Mouse (Mus musculus) inflammation-experienced regulatory T-cells, adult 6 months (primary cell): ENCODE measurements around the gene Tenm3. TPM values are rescaled to one million over a fixed set of nuclear protein-coding genes. Genes with fewer than 3 reads are reported as not detected.

Experiments
- ATAC-seq: one replicate; pipeline ENCODE4 v1.8.0; 2017
- polyA plus RNA-seq, 3 experiments: library from polyadenylated mRNA; unstranded; fragments of 100-300 nt; shearing (Covaris generic); gene quantifications; one replicate each; pipeline ENCODE4 v1.2.1; 2017

Tenm3 gene
- polyA plus RNA-seq, 3 experiments from 2014 or later: not detected

DNA sequence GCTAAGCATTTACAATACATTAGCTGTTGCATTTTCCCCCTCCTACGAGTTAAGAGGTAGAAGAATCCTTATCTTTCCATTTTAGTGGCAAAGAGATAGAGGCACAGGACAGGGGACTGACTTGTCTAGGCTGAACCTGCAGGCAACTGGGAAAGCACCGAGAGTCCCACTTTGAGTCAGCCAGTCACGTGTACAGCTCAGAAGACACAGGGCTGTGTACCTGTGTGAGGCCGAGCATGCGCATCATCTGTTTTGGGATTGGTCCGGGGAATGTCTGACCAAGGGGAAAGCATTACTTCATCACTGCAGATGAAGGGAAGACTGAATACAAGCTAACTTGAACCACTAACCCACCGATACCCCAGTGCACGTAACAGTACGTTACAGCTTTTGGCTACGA lies 526.3 kb downstream of the Tenm3 start:
- no peak for ATAC-seq

DNA sequence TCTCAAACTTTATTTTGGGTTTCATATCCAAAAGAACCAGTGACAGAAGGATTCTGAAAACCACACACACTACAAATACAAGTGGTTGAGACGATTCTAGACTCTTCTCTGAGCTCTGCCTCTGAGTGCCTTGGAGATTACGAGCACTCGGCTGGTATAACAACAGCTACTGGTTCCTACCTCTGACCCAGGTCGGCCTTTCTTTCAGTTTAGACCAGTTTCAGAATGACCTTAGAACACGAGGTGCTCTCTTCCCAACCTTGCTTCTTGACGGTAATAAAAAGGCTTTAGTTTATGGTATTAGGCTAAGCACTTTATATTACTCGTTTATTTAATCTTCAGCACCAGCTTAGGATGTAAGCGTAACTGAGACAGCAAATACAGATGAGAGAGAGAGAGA lies 528.1 kb downstream of the Tenm3 start:
- ATAC-seq: no peak

DNA sequence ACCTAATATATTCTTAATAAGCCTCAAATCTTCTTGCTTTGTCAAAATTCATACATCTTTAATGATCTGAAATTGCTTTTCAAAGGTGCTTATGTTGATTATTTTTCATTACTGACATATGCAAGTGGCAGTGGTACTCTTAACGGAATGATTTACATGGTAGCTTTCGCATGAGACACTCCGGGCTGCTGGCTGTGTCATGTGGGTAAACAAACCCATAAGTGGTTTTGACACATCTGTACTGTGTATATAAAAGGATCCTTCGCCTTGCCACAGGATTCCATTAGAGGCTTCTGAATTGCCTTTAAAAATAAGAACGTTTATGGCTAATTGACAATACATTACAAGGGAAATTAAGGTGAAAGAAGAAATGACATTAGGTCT lies 529.8 kb downstream of the Tenm3 start:
- ATAC-seq: no peak

DNA sequence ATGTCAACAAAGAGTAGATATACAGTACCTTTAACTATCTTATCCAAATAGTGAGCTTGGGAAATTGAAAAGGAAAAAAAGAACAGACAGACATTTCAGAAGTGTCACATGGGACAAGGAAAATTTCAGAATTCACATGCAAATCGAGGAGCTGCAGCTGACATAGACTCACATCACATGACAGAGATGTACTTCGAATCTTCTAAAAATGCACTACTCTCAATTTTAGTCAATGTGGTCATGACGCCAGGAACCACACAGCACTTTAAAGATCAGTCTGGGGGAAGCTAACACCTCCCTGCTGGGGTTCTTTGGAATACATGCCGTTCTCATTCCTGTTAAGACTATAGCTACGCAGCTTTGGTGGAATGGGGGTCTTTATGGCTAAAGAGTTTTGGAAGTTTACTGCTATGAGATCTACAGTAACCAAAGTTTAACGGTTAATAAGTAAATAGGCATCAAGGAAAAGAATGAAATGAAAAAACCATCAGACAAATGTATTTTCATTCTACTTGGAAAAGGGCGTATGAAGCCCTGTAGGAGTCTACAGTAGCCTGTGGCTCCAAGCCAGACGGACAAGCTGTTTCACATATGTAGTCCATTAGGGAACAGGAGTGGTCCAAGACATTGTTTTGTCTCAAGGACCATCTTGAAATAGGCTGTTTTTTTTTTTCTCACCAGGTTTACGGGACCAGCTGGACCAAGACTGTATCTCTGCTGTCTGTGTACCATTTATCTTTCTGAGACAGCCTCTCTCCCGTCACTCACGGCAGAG lies 530.4 kb downstream of the Tenm3 start:
- ATAC-seq: no peak

DNA sequence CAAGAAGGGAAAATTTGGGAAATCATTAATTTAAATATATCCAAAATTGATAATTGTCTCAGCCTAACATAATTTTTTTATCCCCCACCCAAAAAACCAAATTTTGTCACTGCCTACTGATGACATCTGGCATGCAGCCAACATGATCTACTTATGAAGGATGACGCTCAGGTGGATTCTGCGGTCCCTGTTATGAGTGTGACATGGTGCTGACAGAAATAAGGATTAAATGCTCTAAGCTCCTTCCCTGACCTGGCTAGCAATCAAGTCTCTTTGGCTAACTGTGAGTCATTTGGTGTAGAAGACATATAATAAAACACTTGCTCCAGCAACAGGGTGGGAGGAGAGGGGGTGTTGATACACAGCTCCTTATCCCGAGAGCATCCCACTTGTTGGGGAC lies 532.0 kb downstream of the Tenm3 start:
- ATAC-seq: no peak

DNA sequence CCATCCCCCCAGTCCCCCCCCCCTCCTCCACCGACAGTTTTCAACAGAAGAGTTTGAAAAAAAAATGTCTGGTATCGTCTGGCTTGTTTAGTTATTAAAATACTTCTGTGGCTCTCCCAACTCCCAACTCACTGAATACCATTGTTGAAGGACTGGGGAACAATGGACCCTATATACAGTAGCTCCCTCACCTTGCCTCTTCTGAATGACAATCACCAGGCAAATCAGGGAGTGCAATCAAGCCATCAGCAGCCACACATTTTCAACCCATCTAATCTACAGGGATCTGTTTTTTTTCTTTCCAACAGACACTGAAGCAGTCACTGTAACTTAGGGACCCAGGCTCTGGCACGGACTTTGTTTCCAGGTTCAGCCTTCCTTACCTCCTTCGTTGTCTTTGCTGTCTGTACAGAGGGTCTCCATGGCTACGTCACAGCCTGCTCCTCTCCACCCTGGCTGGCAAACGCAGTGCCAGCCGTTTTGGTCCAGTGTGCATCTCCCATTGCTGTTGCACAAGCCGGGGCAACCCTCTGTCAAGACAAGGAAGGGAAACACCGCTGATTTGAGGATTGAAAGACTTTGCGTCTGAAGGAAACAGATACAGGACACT lies 533.4 kb downstream of the Tenm3 start:
- ATAC-seq: no peak

DNA sequence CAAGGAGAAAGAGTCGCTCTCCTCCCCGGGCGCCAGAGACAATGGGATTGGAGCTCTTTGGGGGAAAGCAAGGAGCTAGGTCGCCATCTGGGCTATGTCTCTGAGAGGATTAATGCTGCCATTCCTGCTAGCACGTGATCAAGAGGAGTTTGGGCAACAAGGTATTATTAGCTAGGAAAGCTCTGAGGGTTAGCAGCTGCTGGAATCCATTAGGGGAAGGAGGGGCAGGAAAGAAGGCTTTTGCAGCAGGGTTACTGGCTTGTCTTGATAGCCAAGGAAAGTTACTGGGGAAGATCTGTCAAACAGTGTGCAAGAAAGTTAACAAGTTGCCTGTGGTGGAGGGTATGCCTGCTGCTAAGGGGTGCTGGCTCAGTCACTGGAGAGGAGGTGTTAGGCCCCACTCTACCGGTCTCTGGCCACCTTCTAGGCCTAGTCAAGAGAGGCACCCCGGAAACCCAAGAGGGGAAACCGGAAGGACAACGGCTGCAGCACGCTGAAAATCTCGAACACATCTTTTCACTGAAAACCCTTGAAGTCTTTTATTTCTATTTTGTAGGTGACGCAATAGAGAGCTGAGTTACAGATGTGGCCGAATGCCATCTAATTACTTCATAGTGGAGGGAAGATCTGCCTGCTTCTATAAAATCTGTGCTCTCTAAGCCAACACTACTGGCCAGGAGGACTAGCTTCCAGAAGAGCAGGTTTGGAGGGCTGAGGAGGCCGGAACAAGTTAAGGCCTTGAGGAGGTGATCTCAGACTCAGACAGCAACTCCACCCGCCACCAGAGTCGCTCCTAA lies 534.4 kb downstream of the Tenm3 start:
- ATAC-seq: no peak

DNA sequence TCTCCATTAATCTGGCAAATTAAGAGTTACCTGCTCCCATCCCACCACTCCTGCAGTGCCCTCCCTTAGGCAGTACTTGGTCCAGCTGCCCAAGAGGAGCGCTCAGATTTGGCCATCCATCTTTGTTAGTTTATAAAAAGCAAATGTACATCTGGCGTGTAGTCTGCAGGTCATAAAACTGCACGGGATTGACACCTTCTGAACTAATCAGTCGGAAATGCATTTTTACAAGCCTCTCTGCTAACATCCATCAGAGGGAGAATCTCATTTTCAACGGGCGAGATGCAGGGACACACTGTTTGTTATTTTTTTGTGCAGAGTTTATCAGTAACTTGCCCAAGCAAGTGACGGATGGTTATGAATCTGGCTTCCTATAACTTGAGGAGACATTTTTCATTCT lies 539.5 kb downstream of the Tenm3 start:
- ATAC-seq: no peak

DNA sequence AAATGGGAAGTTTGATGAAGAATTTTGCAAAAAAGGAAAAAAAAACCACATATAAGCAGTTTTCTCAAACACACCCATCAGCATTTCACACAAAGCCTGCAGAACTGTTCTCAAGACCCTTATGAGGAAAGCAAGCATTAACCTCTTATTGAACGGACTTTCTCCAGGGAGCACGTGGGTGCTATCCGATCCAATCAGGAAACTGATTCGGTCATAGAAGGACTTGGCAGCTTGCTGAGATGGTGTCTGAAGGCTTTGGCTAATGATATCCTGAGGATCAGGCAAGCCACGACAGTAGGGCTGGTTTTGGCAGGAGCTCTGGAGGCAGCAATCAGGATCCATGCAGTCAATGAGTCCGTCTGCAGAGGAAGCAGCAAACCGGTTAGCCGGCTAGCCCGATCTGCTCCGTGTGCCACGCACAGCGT lies 543.1 kb downstream of the Tenm3 start:
- ATAC-seq: no peak

DNA sequence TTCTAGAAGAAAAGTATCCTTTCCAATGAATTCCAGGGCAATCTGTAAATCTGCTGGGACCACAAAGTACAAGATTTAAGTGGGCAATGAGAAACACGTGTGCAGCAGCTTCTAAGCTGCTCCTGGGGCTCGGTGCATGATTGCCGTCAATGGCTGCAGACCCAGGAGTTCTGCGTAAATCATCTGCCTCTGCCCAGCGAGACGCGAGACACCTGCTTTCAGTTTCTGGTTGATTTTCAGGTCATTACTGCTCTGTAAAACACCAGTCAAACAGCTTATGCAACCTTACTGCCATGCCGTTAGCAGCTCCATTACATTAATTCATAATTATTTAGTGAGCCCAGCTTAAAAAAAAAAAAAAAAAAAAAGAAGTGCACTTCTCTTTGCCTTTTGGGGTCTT lies 543.7 kb downstream of the Tenm3 start:
- ATAC-seq: no peak

DNA sequence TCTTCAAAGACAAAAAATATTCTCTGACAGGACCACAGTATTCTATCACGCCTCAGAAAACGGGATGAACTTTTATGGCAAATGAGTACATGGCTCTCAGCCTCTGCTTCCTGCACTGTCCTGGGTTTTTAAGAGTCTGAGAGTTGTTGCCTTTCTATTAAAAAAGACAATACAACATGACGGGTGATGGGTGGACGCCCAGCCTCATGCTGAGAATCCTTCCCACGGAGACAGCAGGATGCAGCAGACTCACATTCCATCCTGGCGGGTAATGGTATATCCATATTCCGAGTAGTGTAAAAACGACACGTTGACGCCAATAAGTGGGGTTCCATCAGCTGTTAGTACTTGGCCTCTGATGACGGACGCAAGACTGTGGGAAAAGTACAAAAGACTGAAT lies 544.4 kb downstream of the Tenm3 start:
- ATAC-seq: no peak

DNA sequence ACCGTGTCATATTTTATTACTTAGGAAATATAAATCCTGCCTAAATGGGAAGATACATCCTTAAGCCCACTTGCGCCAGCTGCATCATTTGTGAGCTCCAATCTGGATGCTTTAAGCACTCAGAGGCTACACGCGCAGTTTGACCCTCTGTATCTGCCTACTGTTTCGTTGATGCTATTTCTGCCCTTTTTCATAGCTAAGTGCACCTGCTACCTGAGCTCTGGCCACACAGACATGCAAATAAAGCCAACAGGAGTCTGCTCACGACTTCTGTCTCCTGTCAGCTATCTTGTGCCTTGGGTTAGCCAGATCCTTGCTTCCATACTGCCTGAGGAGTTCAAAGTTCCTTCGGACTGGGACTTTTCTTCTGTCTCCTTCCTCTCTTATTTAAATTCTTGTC lies 547.4 kb downstream of the Tenm3 start:
- no peak for ATAC-seq

DNA sequence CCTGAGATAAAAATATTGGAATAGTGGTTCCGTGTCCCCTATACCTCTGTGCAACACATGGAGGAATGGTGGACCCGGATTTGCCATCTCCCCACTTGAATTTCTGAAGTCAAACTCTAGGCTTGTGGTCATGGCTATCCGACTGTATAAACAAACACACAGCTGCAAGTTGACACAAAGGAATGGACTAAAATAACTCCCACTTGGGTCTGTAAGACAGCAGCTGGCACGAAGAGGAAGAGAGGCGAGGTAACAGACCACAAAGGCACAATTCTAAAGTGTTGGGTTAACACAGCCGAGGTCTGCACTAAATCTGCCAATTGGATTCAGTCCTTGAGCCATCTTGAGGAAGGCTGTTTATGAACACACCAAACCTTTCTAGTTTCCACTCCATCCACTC lies 548.2 kb downstream of the Tenm3 start:
- ATAC-seq: no peak

DNA sequence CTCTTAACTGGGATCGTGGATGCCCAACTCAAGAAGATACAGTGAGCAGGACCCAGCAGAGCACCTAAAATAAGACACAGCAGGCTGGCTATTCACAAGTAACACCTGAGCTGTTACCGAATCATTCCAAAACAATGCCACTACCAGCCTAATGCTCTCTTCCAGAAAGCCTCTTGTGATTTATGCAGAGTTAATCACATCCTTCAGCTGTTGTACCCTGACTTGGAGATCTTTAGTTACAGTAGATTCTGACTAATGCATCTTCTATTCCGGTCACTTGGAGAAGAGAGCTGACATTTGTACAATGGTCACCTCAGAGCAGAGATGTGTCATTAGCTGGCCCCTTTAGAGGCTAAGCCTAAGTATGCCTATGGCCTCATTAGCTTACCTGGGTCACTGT lies 550.0 kb downstream of the Tenm3 start:
- no peak for ATAC-seq

DNA sequence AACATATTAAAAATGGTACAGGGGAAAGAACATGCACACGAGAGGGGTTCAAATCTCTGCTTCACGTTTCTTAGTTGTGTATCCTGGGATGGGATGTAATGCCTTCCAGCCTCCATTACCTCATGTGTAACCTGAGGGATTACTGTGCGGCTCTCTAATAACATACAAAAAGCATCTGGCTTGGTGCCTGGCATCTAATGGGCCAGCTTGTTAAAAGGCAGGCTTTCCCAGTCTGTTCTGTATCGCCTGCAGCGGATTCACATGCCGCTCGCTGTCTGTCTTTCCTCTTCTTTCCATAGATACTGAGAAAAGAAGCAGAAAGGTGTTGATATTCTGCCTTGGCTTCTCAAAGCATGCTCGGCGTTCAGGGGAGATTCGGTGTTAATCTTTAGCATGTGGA lies 558.3 kb downstream of the Tenm3 start:
- no peak for ATAC-seq

DNA sequence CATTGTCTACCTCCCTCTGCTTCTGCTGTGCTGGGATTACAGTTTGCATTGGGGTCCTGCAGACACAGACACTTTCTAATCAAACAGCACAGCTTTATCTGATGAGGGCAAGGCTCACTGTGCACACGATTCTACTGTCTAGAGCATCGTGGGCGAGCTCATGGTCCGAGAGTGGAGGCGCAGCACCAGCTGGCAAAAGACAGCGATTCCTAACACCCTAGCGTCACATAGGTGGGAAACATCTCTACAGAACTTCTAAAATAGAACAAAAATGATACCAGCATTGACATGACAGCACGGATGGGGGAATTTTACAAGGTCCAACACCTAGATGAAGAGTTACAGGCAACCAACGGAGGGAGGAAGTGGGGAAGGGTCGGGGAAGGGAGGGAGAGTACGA lies 561.9 kb downstream of the Tenm3 start:
- no peak for ATAC-seq

DNA sequence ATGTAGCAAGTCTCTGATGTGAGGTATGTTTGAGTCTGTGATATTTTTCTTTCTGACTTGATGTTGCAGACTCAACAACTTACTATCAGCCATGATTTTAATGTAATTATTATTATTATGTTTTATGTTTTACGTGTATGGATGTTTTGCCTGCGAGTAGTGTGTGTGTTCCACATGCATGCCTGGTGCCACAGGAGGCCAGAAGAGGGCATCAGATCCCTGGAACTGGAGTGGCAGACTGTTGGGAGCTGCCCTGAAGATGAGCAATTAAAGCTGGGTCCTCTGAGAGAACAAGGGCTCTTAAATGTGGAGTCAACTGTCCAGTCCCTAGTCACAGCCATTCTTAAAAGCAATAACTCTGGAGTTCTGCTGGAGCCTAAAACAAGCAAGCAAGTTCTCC lies 564.4 kb downstream of the Tenm3 start:
- no peak for ATAC-seq

DNA sequence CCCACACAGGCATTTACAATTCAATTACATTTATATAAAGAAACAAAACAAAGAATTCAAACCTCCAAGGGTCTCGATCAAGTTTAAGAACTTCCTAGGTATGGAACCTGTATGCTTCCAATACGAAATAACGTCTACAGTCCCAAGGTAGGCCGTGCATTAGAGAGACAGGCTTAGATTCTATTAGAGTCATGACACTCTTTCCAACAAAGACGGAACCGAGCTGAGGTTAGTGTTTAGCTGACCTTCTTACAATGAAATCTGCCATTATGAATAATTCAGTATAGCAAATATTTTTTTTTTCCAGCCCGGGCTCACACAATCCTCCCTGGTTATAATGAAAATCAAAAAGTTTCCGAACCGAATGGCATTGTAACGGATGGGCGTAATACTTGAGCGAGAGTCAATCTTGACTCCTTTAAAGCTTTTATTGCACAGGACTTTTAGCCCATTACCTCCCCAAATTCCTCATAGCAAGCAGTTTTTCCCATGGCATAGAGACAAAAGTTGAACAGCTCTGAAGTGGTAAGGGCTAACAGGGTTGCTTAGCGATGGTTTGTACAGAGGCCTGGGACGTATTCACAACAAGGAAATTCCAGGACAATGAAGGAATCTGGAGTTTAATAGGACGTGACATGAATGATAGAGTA lies 565.6 kb downstream of the Tenm3 start:
- no peak for ATAC-seq

DNA sequence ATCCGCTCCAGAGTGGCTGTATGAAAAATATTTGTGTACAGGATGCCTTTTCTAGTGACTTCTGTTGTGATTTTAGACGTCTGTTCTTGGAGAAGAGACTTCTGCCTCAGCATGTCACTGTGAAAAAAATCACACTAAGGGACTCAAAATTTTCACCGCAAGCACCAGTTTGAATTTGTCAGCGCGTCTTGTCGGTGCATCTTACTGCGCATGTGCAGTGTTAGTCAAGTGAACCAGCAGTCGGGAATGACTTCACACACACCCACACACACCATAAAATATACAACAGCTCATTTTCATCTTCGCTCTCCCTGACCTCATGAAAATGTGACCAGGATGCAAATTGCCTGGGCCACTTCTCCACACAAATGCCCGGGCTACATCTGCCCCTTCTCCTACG lies 568.7 kb downstream of the Tenm3 start:
- ATAC-seq: no peak

DNA sequence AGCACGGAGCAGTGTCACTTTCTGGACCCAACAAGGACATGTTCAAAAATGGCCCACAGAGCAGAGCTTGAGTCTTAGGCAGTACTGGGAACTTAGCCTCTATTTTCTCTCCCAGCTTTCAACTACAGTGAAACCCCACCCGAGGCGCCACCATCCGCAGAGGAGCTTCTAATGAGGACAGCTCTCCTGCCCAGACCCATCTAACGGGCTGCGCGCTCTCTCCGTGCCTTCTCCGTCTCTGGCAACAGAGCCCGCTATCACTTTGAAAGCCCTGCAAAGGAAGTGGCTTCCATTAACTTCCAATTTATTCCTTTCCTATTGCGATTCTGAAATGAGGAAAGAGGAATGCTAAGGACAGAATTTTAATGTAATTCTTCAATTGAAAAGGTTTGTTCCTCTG lies 569.2 kb downstream of the Tenm3 start:
- no peak for ATAC-seq

DNA sequence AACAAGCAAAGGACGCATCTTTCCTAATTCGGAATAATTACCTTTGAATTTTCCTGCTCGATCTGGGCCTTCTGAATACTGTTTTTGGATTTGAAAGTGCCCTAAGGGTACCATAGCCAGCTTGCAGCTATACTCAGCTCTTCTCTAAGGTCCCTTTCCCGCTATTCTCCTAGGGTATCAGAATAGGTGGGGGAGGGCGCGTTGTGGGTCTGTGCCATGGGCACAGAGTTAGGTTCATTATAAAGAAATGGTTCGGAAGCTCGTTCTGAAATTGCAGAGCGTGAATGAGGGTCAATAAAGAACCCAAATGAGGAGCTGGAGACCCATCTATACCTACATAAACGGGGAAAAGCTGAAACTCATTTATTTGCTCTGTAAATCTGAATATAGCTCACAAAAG lies 575.1 kb downstream of the Tenm3 start:
- ATAC-seq: no peak

DNA sequence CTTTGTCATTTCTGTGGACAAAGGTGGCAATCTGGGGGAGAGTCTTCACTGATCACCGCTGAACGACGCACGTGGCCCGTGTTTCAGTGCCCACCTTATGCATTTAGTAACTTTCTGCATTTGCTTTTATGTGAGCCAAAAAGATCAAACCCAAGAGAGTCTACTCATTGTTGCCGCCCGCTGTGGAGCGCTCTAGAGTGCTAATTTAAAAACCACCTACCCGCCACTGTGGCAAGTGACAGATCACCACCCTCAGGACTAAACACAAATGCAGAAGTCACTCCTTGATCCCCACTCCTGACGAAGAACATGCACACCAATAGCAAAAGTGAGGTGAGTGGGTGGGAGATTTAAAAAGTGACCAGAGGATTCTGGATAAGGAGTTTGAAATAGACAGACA lies 583.5 kb downstream of the Tenm3 start:
- ATAC-seq: no peak

DNA sequence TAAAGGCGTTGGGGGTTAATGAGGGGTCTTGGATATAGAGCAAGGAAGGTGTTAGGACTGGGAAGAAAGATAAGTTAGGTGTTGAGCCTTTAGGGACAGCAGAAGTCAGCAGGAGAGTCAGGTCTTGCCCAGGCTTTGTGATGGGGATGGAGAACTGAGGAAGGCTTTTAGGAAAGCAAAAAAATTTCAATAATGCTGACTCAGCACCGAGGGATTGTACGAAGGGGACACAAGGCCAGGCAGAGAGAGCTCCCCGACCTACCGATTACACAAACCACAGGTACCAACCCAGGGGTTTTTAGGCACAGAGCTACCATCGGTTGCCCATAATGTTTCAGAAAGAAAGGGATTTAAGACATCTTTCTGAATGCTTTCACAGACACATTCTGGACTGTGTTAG lies 583.9 kb downstream of the Tenm3 start:
- no peak for ATAC-seq
